Mouse (Mus musculus): ENCODE results near the gene Exoc1. TPM values are rescaled to one million over a fixed set of nuclear protein-coding genes. Genes with fewer than 3 reads are reported as not detected.

Exoc1 gene
- 4.4 and 6.1 TPM in 2 replicates for polyA plus RNA-seq (2012; rRNA removed)

DNA sequence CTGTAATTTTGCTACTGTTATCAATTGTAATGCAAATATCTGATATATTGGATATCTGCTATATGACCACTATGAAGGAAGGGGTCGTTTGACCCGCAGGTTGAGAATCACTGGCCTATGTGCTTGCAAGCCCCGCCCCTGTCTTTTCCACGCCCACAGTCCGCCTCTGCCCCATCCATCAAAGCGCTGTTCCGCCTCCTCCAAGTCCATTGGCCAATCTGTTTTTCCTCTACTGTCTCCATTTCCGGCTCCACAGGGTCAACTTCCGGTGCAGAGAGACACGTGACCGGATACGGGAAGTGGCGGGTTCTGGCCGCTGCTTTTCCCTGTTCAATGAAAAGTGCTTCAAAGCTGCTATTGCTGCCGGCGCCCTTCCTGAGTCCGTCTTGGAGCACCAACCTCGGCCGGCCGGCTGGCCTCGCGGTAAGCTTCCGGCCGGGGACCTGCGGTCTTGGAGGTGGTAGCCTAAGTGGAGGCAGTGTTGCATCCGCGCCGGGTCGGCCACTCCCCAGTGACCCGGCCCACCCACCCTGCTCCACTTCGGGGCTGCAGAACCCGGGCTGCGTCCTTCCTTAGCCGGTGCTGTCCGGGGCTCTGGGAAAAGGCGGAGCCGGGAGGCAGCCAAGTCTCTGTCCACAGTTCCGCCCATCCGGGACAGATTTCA lies at the start of gene Exoc1:
Exoc1 (plus strand) TSS at position 272 of the 664 bp plus-strand sequence.

DNA sequence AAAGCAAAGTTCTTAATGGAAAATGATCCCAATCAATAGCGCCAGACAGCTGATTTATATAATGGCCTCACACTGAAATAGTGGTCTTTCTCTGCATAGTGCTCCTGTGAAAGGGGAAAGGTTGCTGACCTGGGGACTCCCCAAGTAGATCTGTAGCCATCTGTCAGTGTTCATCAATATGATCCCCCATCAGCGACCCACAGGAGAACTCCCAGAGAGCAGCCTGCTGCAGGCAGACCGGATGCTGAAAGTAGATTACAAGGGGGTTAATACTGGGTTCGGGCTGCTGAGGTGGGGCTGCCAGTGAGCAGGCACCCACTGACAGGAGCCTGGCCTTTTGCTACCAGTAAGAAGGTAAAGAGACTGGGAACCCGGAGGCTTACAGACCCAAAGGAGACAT lies 45.3 kb upstream of the Exoc1 start, which contains the start of gene Gm7271:
Gm7271 (plus strand) TSS at position 230 of the 400 bp plus-strand sequence.

GRCm38 (mm10) chr5:76588551-76589283 lies 59.6 kb downstream of the Exoc1 start, which contains the start of gene Cep135:
TSS of gene Cep135 (plus strand) at chr5:76588698.

Other genes starting within 250 kb of the Exoc1 start
- gene Clock, start 224.5 kb upstream of the Exoc1 start, polyA plus RNA-seq (2012; rRNA removed) = 3.5 and 5.4 TPM in 2 replicates
- gene Pdcl2, start 198.2 kb upstream of the Exoc1 start, polyA plus RNA-seq (2012; rRNA removed) = not detected in 2 replicates
- gene Nmu, start 165.5 kb upstream of the Exoc1 start, polyA plus RNA-seq (2012; rRNA removed) = 12.5 and 27.3 TPM in 2 replicates
- gene Gm7271, start 45.3 kb upstream of the Exoc1 start, polyA plus RNA-seq (2012; rRNA removed) = not detected in 2 replicates
- 0.12 and 0.17 TPM in 2 replicates for gene Cep135, start 59.4 kb downstream of the Exoc1 start, polyA plus RNA-seq (2012; rRNA removed)
- 1.5 and 3.2 TPM in 2 replicates for gene C530008M17Rik, start 127.2 kb downstream of the Exoc1 start, polyA plus RNA-seq (2012; rRNA removed)